Mouse (Mus musculus): ENCODE measurements around the gene Sf3a2. TPM values are rescaled to one million over a fixed set of nuclear protein-coding genes. Genes with fewer than 3 reads are reported as not detected.

Gene Sf3a2
- polyA plus RNA-seq, 1 experiment from 2014 or later, result 92.6 TPM

DNA sequence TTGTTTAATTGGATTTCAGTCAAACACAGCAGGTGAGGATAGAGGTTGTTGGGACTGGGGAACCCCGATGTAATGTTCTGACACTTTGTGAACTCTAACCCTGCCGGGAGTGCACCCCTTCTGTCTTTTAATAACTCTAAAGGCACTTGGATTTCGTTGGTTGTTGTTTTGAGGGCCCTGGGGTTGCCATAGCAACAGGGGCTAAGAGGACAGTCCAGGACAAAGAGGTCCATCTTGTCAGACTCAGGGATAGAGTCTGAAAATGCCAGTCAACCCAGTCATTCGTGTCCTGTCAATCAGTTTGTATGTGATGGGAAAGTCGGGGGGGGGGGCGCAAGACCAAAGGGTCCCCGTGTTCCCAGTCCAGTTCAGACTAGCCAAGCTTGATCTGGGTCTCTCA lies 34.8 kb downstream of the Sf3a2 start:
- no peak overlapping the region for H3K4me3 ChIP-seq (ENCODE audit: low read depth, low read length)
- peaks cover 8% of the 10 kb centered on the region for H3K36me3 ChIP-seq (replicated peaks; ENCODE audit: control insufficient read depth, insufficient read depth, low read depth, low read length)
- no peaks in the 10 kb centered on the region for H3K9me3 ChIP-seq (replicated peaks; ENCODE audit: control insufficient read depth, low read length)
- no peak overlapping the region for H3K4me2 ChIP-seq (ENCODE audit: low read depth, low read length)
- H3K27ac ChIP-seq (replicated peaks; ENCODE audit: low read depth, low read length), result no peak overlapping the region
- 66% methylated on average over 7 of the region's 7 CpGs for WGBS
- H3K9ac ChIP-seq (replicated peaks; ENCODE audit: low read length), result no peak overlapping the region
- peaks cover 27% of the 10 kb centered on the region for H3K27me3 ChIP-seq (ENCODE audit: control insufficient read depth, insufficient read depth, low read length)
- DNase-seq (ENCODE audit: low spot score) (no peak), ATAC-seq (replicated peaks; ENCODE audit: insufficient number of reproducible peaks, low FRiP score, low TSS enrichment, low read depth) (no peak)
- peaks cover 4% of the 10 kb centered on the region; the same call in 1 of the 2 replicates for H3K4me1 ChIP-seq (ENCODE audit: control insufficient read depth, insufficient read depth, low read length)

DNA sequence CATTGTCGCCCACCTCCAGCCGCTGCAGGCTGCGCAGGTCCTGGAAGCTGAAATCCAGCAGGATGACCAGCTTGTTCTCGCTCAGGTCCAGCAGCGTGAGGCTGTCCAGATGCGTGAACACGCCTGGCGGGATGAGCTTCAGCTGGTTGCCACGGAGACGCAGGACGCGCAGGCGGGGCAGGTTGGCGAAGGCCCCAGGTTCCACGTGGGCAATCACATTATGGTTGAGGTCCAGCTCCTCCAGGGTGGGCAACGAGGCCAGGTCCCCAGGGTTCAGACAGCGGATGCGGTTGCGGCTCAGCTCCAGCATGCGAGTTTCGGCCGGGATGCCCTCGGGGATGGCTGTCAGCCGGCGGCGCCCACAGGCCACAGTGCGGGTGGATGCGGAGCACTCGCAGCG lies 37.6 kb downstream of the Sf3a2 start:
- peaks cover 3% of the 10 kb centered on the region; the same call in 1 of the 2 replicates for H3K4me1 ChIP-seq (ENCODE audit: control insufficient read depth, insufficient read depth, low read length)
- no peak for ATAC-seq (replicated peaks; ENCODE audit: insufficient number of reproducible peaks, low FRiP score, low TSS enrichment, low read depth)

DNA sequence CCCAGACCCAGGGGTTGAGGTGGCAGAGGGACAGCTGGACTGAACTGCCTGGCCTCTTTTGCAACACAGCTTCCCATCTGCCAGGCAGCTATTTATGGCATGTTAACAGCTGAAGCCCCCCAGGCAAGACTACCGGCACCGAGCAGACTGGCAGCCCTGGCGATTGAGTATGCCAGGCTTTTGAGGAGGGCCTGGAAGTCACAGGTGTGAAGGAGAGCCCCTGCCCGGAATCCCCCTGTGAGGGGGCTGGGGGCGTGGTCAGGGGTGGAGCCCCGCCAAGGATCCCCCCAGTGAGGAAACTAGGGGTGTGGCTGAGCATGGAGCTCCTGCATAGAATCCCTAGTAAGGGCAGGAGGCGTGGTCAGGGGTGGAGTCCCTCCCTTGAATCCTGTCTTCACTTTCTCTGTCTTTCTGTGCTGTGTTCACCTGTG lies 39.0 kb downstream of the Sf3a2 start:
- Histone ChIP-seq H3K4me3 (ENCODE audit: low read depth, low read length) (no peak overlapping the region), H3K4me2 (ENCODE audit: low read depth, low read length) (no peak overlapping the region), H3K27me3 (ENCODE audit: control insufficient read depth, insufficient read depth, low read length) (peaks cover 27% of the 10 kb centered on the region), H3K9ac (replicated peaks; ENCODE audit: low read length) (no peak overlapping the region), H3K36me3 (replicated peaks; ENCODE audit: control insufficient read depth, insufficient read depth, low read depth, low read length) (0 out of 2 replicates have a peak, but pooled peaks cover 3% of the 10 kb centered on the region), H3K4me1 (ENCODE audit: control insufficient read depth, insufficient read depth, low read length) (peaks cover 3% of the 10 kb centered on the region; the same call in 1 of the 2 replicates), H3K27ac (replicated peaks; ENCODE audit: low read depth, low read length) (no peak overlapping the region), H3K9me3 (replicated peaks; ENCODE audit: control insufficient read depth, low read length) (no peaks in the 10 kb centered on the region)
- 49% methylated on average over 7 of the region's 7 CpGs for WGBS
- DNase-seq (ENCODE audit: low spot score), result no peak
- no peak for ATAC-seq (replicated peaks; ENCODE audit: insufficient number of reproducible peaks, low FRiP score, low TSS enrichment, low read depth)

More for the DNA sequence above, 37.6 kb downstream of the Sf3a2 start:
- no peak for DNase-seq (ENCODE audit: low spot score)
- Histone ChIP-seq H3K27ac (replicated peaks; ENCODE audit: low read depth, low read length) (no peak overlapping the region), H3K4me2 (ENCODE audit: low read depth, low read length) (no peak overlapping the region), H3K9me3 (replicated peaks; ENCODE audit: control insufficient read depth, low read length) (no peaks in the 10 kb centered on the region), H3K9ac (replicated peaks; ENCODE audit: low read length) (no peak overlapping the region), H3K36me3 (replicated peaks; ENCODE audit: control insufficient read depth, insufficient read depth, low read depth, low read length) (0 out of 2 replicates have a peak, but pooled peaks cover 3% of the 10 kb centered on the region), H3K27me3 (ENCODE audit: control insufficient read depth, insufficient read depth, low read length) (peaks cover 27% of the 10 kb centered on the region), H3K4me3 (ENCODE audit: low read depth, low read length) (no peak overlapping the region)
- WGBS, result 55% methylated on average over 30 of the region's 30 CpGs

DNA sequence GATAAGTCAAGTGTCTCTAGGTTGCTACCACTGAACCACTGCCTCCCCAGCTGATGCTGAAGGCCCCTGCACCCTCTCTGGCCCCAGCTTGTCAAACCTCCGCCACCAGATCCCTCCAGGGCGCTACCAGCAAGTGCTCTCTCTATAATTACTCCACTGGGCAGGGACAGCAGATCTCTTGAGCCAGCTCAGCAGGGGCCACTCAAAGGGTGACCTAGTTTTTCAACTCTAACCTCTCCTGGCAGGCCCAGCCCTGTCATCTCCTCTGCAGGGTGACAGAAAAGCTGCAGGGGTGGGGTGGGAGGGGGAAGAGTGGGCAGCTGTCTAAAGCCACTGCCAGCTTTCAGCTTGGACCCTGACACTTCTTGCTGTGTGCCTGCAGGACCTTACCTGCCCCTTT lies 39.8 kb downstream of the Sf3a2 start:
- H3K27me3 ChIP-seq (ENCODE audit: control insufficient read depth, insufficient read depth, low read length), result peaks cover 31% of the 10 kb centered on the region
- no peak overlapping the region for H3K4me3 ChIP-seq (ENCODE audit: low read depth, low read length)
- H3K9ac ChIP-seq (replicated peaks; ENCODE audit: low read length), result no peak overlapping the region
- ATAC-seq (replicated peaks; ENCODE audit: insufficient number of reproducible peaks, low FRiP score, low TSS enrichment, low read depth) (no peak), DNase-seq (ENCODE audit: low spot score) (no peak)
- H3K27ac ChIP-seq (replicated peaks; ENCODE audit: low read depth, low read length), result no peak overlapping the region
- 0 out of 2 replicates have a peak, but pooled peaks cover 3% of the 10 kb centered on the region for H3K36me3 ChIP-seq (replicated peaks; ENCODE audit: control insufficient read depth, insufficient read depth, low read depth, low read length)
- no peak overlapping the region for H3K4me2 ChIP-seq (ENCODE audit: low read depth, low read length)
- no peaks in the 10 kb centered on the region for H3K9me3 ChIP-seq (replicated peaks; ENCODE audit: control insufficient read depth, low read length)
- WGBS, result 16% methylated on average over 2 of the region's 2 CpGs
- H3K4me1 ChIP-seq (ENCODE audit: control insufficient read depth, insufficient read depth, low read length), result peaks cover 3% of the 10 kb centered on the region; the same call in 1 of the 2 replicates

DNA sequence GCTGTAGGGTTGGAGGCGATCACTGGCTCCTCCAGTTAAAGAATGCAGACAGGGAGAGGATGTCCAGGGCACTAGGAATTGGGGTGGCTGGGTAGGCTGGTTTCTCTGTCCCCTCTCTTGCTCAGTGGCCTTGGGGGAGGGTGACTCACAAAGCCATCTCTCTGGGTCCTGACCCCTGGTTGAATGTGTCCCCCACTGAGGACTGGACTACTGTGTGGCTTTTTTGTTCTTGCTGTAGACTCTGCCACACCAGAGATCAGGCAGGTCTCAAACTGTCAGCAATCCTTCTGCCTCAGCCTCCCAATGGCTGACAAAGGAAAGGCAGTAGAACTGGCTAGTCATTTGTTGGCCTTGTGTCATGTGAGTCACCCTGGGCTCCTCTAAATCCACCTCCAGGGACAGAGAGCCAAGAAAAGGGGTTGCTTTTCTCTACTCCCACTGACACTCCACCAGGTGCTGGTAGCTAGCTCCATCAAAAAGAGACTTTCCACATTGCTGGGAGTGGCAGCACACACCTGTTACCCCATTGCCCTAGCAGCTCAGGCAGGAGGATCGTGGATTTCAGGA lies 40.4 kb downstream of the Sf3a2 start:
- H3K36me3 ChIP-seq (replicated peaks; ENCODE audit: control insufficient read depth, insufficient read depth, low read depth, low read length), result 0 out of 2 replicates have a peak, but pooled peaks cover 3% of the 10 kb centered on the region
- H3K4me2 ChIP-seq (ENCODE audit: low read depth, low read length), result no peak overlapping the region
- H3K27ac ChIP-seq (replicated peaks; ENCODE audit: low read depth, low read length), result no peak overlapping the region
- no peak overlapping the region for H3K9ac ChIP-seq (replicated peaks; ENCODE audit: low read length)
- ATAC-seq (replicated peaks; ENCODE audit: insufficient number of reproducible peaks, low FRiP score, low TSS enrichment, low read depth) (no peak), DNase-seq (ENCODE audit: low spot score) (no peak)
- H3K9me3 ChIP-seq (replicated peaks; ENCODE audit: control insufficient read depth, low read length), result no peaks in the 10 kb centered on the region
- H3K27me3 ChIP-seq (ENCODE audit: control insufficient read depth, insufficient read depth, low read length), result peaks cover 37% of the 10 kb centered on the region
- no peak overlapping the region for H3K4me3 ChIP-seq (ENCODE audit: low read depth, low read length)
- 46% methylated on average over 2 of the region's 2 CpGs for WGBS
- peaks cover 3% of the 10 kb centered on the region; the same call in 1 of the 2 replicates for H3K4me1 ChIP-seq (ENCODE audit: control insufficient read depth, insufficient read depth, low read length)

DNA sequence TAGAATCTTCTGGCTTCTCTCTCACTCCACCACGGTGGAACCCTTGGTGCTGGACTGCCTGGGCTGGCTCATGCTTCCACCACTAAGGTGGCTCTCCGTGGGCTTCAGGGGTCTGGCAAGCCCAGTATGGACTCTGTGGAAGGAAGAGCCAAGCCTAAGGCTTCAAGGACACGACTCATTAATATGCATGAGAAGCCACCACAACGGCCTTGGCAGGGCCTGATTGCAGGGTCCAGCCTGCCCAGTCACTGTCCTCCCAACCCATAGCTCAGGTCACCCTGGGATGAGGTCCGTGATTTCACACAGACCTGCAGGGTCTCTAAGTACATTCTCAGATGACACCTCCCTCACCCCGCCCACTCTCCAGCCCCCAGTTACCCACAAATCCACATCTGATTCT lies 41.9 kb downstream of the Sf3a2 start:
- Histone ChIP-seq H3K27ac (replicated peaks; ENCODE audit: low read depth, low read length) (no peak overlapping the region), H3K36me3 (replicated peaks; ENCODE audit: control insufficient read depth, insufficient read depth, low read depth, low read length) (0 out of 2 replicates have a peak, but pooled peaks cover 2% of the 10 kb centered on the region), H3K27me3 (ENCODE audit: control insufficient read depth, insufficient read depth, low read length) (peaks cover 43% of the 10 kb centered on the region), H3K9ac (replicated peaks; ENCODE audit: low read length) (no peak overlapping the region), H3K9me3 (replicated peaks; ENCODE audit: control insufficient read depth, low read length) (no peaks in the 10 kb centered on the region), H3K4me3 (ENCODE audit: low read depth, low read length) (no peak overlapping the region), H3K4me2 (ENCODE audit: low read depth, low read length) (no peak overlapping the region), H3K4me1 (ENCODE audit: control insufficient read depth, insufficient read depth, low read length) (peaks cover 3% of the 10 kb centered on the region; the same call in 1 of the 2 replicates)
- 63% methylated on average over 6 of the region's 6 CpGs for WGBS
- ATAC-seq (replicated peaks; ENCODE audit: insufficient number of reproducible peaks, low FRiP score, low TSS enrichment, low read depth), result no peak
- no peak for DNase-seq (ENCODE audit: low spot score)

DNA sequence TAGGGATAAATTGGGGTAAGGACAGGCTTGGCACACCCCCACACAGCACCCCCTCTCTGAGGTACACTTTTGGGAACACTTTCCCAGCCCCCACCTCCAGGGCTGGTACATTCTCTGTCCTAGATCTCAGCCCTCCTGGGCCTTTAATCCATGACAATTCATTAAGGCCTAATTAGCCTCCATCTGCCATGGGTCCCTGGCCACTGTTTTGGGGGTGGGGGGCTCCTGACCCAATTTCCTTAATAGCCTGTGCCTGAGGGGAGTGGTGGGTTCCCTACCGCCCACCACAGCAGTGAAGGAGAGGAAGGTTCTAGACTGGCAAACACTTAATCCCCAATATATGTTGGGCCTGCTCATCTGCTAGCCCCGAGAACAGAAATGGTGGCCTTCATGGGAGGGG lies 43.7 kb downstream of the Sf3a2 start:
- Histone ChIP-seq H3K4me2 (ENCODE audit: low read depth, low read length) (no peak overlapping the region), H3K27me3 (ENCODE audit: control insufficient read depth, insufficient read depth, low read length) (peaks cover 33% of the 10 kb centered on the region), H3K9me3 (replicated peaks; ENCODE audit: control insufficient read depth, low read length) (no peaks in the 10 kb centered on the region), H3K4me1 (ENCODE audit: control insufficient read depth, insufficient read depth, low read length) (no peaks in the 10 kb centered on the region), H3K27ac (replicated peaks; ENCODE audit: low read depth, low read length) (no peak overlapping the region), H3K36me3 (replicated peaks; ENCODE audit: control insufficient read depth, insufficient read depth, low read depth, low read length) (no peaks in the 10 kb centered on the region), H3K4me3 (ENCODE audit: low read depth, low read length) (no peak overlapping the region), H3K9ac (replicated peaks; ENCODE audit: low read length) (no peak overlapping the region)
- DNase-seq (ENCODE audit: low spot score), result no peak
- ATAC-seq (replicated peaks; ENCODE audit: insufficient number of reproducible peaks, low FRiP score, low TSS enrichment, low read depth), result no peak
- WGBS, result 71% methylated on average over 2 of the region's 2 CpGs

DNA sequence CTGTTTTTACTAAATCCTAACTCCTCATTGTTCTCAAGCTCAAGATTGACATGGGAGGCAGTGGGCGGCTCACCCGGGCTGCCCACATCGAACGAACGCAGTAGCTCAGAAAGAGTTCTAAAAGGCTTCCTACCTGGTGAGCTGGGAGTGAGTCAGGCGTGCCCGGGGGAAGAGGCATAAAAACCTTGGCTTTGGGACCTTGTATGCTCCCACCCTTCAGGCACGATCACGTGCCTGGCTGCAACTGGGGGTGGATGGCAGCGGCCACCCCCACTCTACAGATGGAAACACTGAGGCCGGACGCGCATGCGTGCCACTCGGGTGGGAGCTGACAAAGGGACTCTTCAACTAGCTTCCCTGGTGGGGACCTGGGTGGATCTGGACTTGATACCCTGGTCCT lies 44.3 kb downstream of the Sf3a2 start:
- H3K4me1 ChIP-seq (ENCODE audit: control insufficient read depth, insufficient read depth, low read length), result no peaks in the 10 kb centered on the region
- no peak overlapping the region for H3K27ac ChIP-seq (replicated peaks; ENCODE audit: low read depth, low read length)
- H3K27me3 ChIP-seq (ENCODE audit: control insufficient read depth, insufficient read depth, low read length), result peaks cover 30% of the 10 kb centered on the region
- 82% methylated on average over 15 of the region's 15 CpGs for WGBS
- no peak for DNase-seq (ENCODE audit: low spot score)
- H3K9ac ChIP-seq (replicated peaks; ENCODE audit: low read length), result no peak overlapping the region
- ATAC-seq (replicated peaks; ENCODE audit: insufficient number of reproducible peaks, low FRiP score, low TSS enrichment, low read depth), result no peak
- H3K4me3 ChIP-seq (ENCODE audit: low read depth, low read length), result no peak overlapping the region
- no peaks in the 10 kb centered on the region for H3K9me3 ChIP-seq (replicated peaks; ENCODE audit: control insufficient read depth, low read length)
- no peak overlapping the region for H3K4me2 ChIP-seq (ENCODE audit: low read depth, low read length)
- no peaks in the 10 kb centered on the region for H3K36me3 ChIP-seq (replicated peaks; ENCODE audit: control insufficient read depth, insufficient read depth, low read depth, low read length)

Measured in embryonic facial prominence, embryonic 11.5 days (tissue).